Mouse (Mus musculus): ENCODE data around the gene Eif3i.

Eif3i gene

GRCm38 (mm10) chr4:129618786-129619691 lies 18.6 kb upstream of the Eif3i start, which contains the start of gene Iqcc:
Gene Iqcc (minus strand): TSS chr4:129619099.
- peak; percentile 92 to 96 for DNase-seq (ENCODE audit: low spot score in 2 of 2)

- no peak for DNase-seq (ENCODE audit: low spot score in 2 of 2)
Observed at GRCm38 (mm10) chr4:129618031-129618430, 17.6 kb upstream of the Eif3i start.

GRCm38 (mm10) chr4:129617121-129617641 lies 16.7 kb upstream of the Eif3i start:
- DNase-seq (ENCODE audit: low spot score in 2 of 2), result no peak

- DNase-seq (ENCODE audit: low spot score in 2 of 2), result no peak
Observed at GRCm38 (mm10) chr4:129616631-129617030, 16.2 kb upstream of the Eif3i start.

GRCm38 (mm10) chr4:129615801-129616290 lies 15.4 kb upstream of the Eif3i start:
- no peak for DNase-seq (ENCODE audit: low spot score in 2 of 2)

GRCm38 (mm10) chr4:129614093-129614492 lies 13.6 kb upstream of the Eif3i start, which contains the start of gene Dcdc2b:
Gene Dcdc2b (minus strand): TSS chr4:129614257.
- DNase-seq (ENCODE audit: low spot score in 2 of 2), result no peak

GRCm38 (mm10) chr4:129610472-129610871 lies 10.0 kb upstream of the Eif3i start:
- no peak for DNase-seq (ENCODE audit: low spot score in 2 of 2)

GRCm38 (mm10) chr4:129610026-129610425 lies 9.6 kb upstream of the Eif3i start:
- DNase-seq (ENCODE audit: low spot score in 2 of 2), result no peak

- no peak for DNase-seq (ENCODE audit: low spot score in 2 of 2)
Observed at GRCm38 (mm10) chr4:129609139-129609631, 8.7 kb upstream of the Eif3i start.

GRCm38 (mm10) chr4:129608426-129609025 lies 8.1 kb upstream of the Eif3i start:
- peak in 1 of 2 experiments; percentile 86 for DNase-seq (ENCODE audit: low spot score in 2 of 2)

GRCm38 (mm10) chr4:129588865-129589264 lies 11.6 kb downstream of the Eif3i start:
- DNase-seq (ENCODE audit: low spot score in 2 of 2), result no peak

GRCm38 (mm10) chr4:129586943-129587342 lies 13.5 kb downstream of the Eif3i start:
- DNase-seq (ENCODE audit: low spot score in 2 of 2), result no peak

- DNase-seq (ENCODE audit: low spot score in 2 of 2), result no peak
Observed at GRCm38 (mm10) chr4:129585773-129586172, 14.7 kb downstream of the Eif3i start.

- DNase-seq (ENCODE audit: low spot score in 2 of 2), result peak in 1 of 2 experiments; percentile 83
Observed at GRCm38 (mm10) chr4:129584884-129585608, 15.4 kb downstream of the Eif3i start.

GRCm38 (mm10) chr4:129584370-129584769 lies 16.1 kb downstream of the Eif3i start:
- DNase-seq (ENCODE audit: low spot score in 2 of 2), result no peak

- DNase-seq (ENCODE audit: low spot score in 2 of 2), result no peak
Observed at GRCm38 (mm10) chr4:129582251-129582650, 18.2 kb downstream of the Eif3i start.

GRCm38 (mm10) chr4:129580347-129580746 lies 20.1 kb downstream of the Eif3i start:
- DNase-seq (ENCODE audit: low spot score in 2 of 2), result no peak

- DNase-seq (ENCODE audit: low spot score in 2 of 2), result peak in 1 of 2 experiments; percentile 20
Observed at GRCm38 (mm10) chr4:129578466-129578865, 22.0 kb downstream of the Eif3i start, which contains the start of gene Fam167b. Gene Fam167b (minus strand): TSS chr4:129578549.

- DNase-seq (ENCODE audit: low spot score in 2 of 2), result no peak
Observed at GRCm38 (mm10) chr4:129577688-129578087, 22.8 kb downstream of the Eif3i start.

- peak in 1 of 2 experiments; percentile 58 for DNase-seq (ENCODE audit: low spot score in 2 of 2)
Observed at GRCm38 (mm10) chr4:129576863-129577491, 23.5 kb downstream of the Eif3i start.

Data from left cerebral cortex, adult 9 months (tissue).